Mouse (Mus musculus) intestine, postnatal 0 days (tissue): ENCODE results near the gene Trim24. TPM values are rescaled to one million over a fixed set of nuclear protein-coding genes. Genes with fewer than 3 reads are reported as not detected.
"Not testable (repeated sequence)": the region's sequence is repeated elsewhere in the genome, so short reads cannot be mapped to it uniquely, and the experiment has no call there.

Source experiments
- ATAC-seq: fragments of 200-750 bp; cut with Nextera tagmentation; 2 replicates; pipeline ENCODE4 v1.8.0; 2017; ENCODE audit warnings: mild to moderate bottlenecking, moderate TSS enrichment, moderate library complexity
- H3K27ac ChIP-seq: fragments of 300-500 bp; sonication (generic); 2 replicates; pipeline ENCODE4 v1.5.1; 2014; ENCODE audit warnings: mild to moderate bottlenecking, low read depth, low read length, moderate library complexity
- H3K27me3 ChIP-seq: fragments of 300-500 bp; sonication (generic); replicated peaks from 2 replicates; pipeline ENCODE4 v1.6.1; 2014; ENCODE audit warnings: low read length, mixed read lengths; ENCODE audit not compliant: control insufficient read depth, insufficient read depth
- H3K36me3 ChIP-seq: fragments of 300-500 bp; sonication (generic); 2 replicates; pipeline ENCODE4 v1.6.1; 2014; ENCODE audit warnings: mild to moderate bottlenecking, moderate library complexity; ENCODE audit not compliant: control insufficient read depth, insufficient read depth
- H3K4me1 ChIP-seq: fragments of 300-500 bp; sonication (generic); replicated peaks from 2 replicates; pipeline ENCODE4 v1.6.1; 2014; ENCODE audit warnings: antibody characterized with exemption, low read length, mixed read lengths; ENCODE audit not compliant: control insufficient read depth, insufficient read depth
- H3K4me2 ChIP-seq: fragments of 300-500 bp; sonication (generic); replicated peaks from 2 replicates; pipeline ENCODE4 v1.6.1; 2014; ENCODE audit warnings: low read depth, mild to moderate bottlenecking, moderate library complexity
- H3K4me3 ChIP-seq: fragments of 300-500 bp; sonication (generic); 2 replicates; pipeline ENCODE4 v1.5.1; 2014; ENCODE audit warnings: low read depth, low read length
- H3K9ac ChIP-seq: fragments of 300-500 bp; sonication (generic); 2 replicates; pipeline ENCODE4 v1.6.1; 2014; ENCODE audit warnings: mild to moderate bottlenecking, low read depth, low read length
- H3K9me3 ChIP-seq: fragments of 300-500 bp; sonication (generic); 2 replicates; pipeline ENCODE4 v1.6.1; 2016; ENCODE audit warnings: mixed run types; ENCODE audit not compliant: control insufficient read depth
- CTCF ChIP-seq: sonication (generic); IDR thresholded peaks from 2 replicates; pipeline ENCODE4 v1.5.1; 2016; ENCODE audit warnings: low read depth, mild to moderate bottlenecking, control low read depth, antibody characterized with exemption, moderate library complexity
- WGBS: fragments of 180-500 bp; shearing (Covaris S2); extraction: QIAGEN DNeasy Blood & Tissue Kit; methylation state at CpG from one replicate; pipeline ENCODE4 v1.1.7; 2014; 5-methylcytosine and 5-hydroxymethylcytosine counted together
- polyA plus RNA-seq: library from polyadenylated mRNA; unstranded; fragments of >200 nt; fragmentation: Nextera tagmentation; extraction: Ambion mirVana; gene quantifications from 2 replicates; pipeline ENCODE4 v1.2.1, GENCODE M21; 2015

Trim24 gene
- polyA plus RNA-seq, 1 experiment from 2014 or later, result 5.3 TPM

GRCm38 (mm10) chr6:37829631-37830030, 41.0 kb upstream of the Trim24 start:
- H3K9ac ChIP-seq, result no peak overlapping the region
- no peaks in the 10 kb centered on the region for H3K4me1 ChIP-seq
- H3K4me3 ChIP-seq, result no peak overlapping the region
- H3K27me3 ChIP-seq, result no peaks in the 10 kb centered on the region
- no peak for ATAC-seq
- peaks cover 9% of the 10 kb centered on the region; the same call in 1 of the 2 replicates for H3K9me3 ChIP-seq
- H3K27ac ChIP-seq, result no peak overlapping the region
- TF ChIP-seq CTCF, result no peak
- H3K4me2 ChIP-seq, result no peak overlapping the region
- no peaks in the 10 kb centered on the region for H3K36me3 ChIP-seq

GRCm38 (mm10) chr6:37833691-37834090, 36.9 kb upstream of the Trim24 start:
- Histone ChIP-seq H3K27me3 (no peaks in the 10 kb centered on the region), H3K4me1 (no peaks in the 10 kb centered on the region), H3K4me3 (no peak overlapping the region), H3K9ac (no peak overlapping the region), H3K9me3 (peaks cover 9% of the 10 kb centered on the region; the same call in 1 of the 2 replicates), H3K4me2 (no peak overlapping the region), H3K36me3 (no peaks in the 10 kb centered on the region), H3K27ac (no peak overlapping the region)
- ATAC-seq, result no peak
- TF ChIP-seq CTCF, result no peak
- WGBS, result 92% methylated on average over 1 of the region's 1 CpGs

GRCm38 (mm10) chr6:37836951-37837565, 33.6 kb upstream of the Trim24 start:
- not testable (repeated sequence) for H3K27me3 ChIP-seq, H3K4me1 ChIP-seq, ATAC-seq, H3K27ac ChIP-seq, H3K4me3 ChIP-seq, H3K36me3 ChIP-seq, H3K9ac ChIP-seq, H3K4me2 ChIP-seq, H3K9me3 ChIP-seq
- WGBS, result 83% methylated on average over 2 of the region's 2 CpGs

GRCm38 (mm10) chr6:37842779-37843605, 27.6 kb upstream of the Trim24 start:
- no peaks in the 10 kb centered on the region for H3K36me3 ChIP-seq
- H3K9ac ChIP-seq, result no peak overlapping the region
- H3K27ac ChIP-seq, result no peak overlapping the region
- no peak overlapping the region for H3K4me3 ChIP-seq
- WGBS, result 74% methylated on average over 5 of the region's 5 CpGs
- H3K4me2 ChIP-seq, result no peak overlapping the region
- H3K9me3 ChIP-seq, result no peaks in the 10 kb centered on the region
- no peaks in the 10 kb centered on the region for H3K4me1 ChIP-seq
- TF ChIP-seq CTCF, result no peak
- no peaks in the 10 kb centered on the region for H3K27me3 ChIP-seq
- ATAC-seq, result no peak

- H3K27ac ChIP-seq, result no peak overlapping the region
- no peaks in the 10 kb centered on the region for H3K9me3 ChIP-seq
- no peak overlapping the region for H3K4me2 ChIP-seq
- no peak overlapping the region for H3K4me3 ChIP-seq
- ATAC-seq, result no peak
- 94% methylated on average over 8 of the region's 8 CpGs for WGBS
- TF ChIP-seq CTCF, result no peak
- no peaks in the 10 kb centered on the region for H3K36me3 ChIP-seq
- no peaks in the 10 kb centered on the region for H3K27me3 ChIP-seq
- no peak overlapping the region for H3K9ac ChIP-seq
- no peaks in the 10 kb centered on the region for H3K4me1 ChIP-seq
Measured at GRCm38 (mm10) chr6:37843647-37844273, 26.9 kb upstream of the Trim24 start.

GRCm38 (mm10) chr6:37844947-37845346, 25.7 kb upstream of the Trim24 start:
- H3K9ac ChIP-seq, H3K9me3 ChIP-seq, H3K4me1 ChIP-seq, H3K27ac ChIP-seq, H3K36me3 ChIP-seq, H3K4me3 ChIP-seq, ATAC-seq, H3K4me2 ChIP-seq, H3K27me3 ChIP-seq: not testable (repeated sequence)
- WGBS, result 53% methylated on average over 6 of the region's 6 CpGs

GRCm38 (mm10) chr6:37847531-37847930, 23.1 kb upstream of the Trim24 start:
- not testable (repeated sequence) for H3K27me3 ChIP-seq, ATAC-seq, H3K9me3 ChIP-seq, H3K36me3 ChIP-seq, H3K4me3 ChIP-seq, H3K4me2 ChIP-seq, H3K27ac ChIP-seq, H3K9ac ChIP-seq, H3K4me1 ChIP-seq
- 92% methylated on average over 4 of the region's 4 CpGs for WGBS
